Mouse (Mus musculus): ENCODE measurements around the gene Gm9970. TPM values are rescaled to one million over a fixed set of nuclear protein-coding genes. Genes with fewer than 3 reads are reported as not detected.

Gm9970 gene
- polyA plus RNA-seq, 1 experiment from 2014 or later, result 0.37 TPM

DNA sequence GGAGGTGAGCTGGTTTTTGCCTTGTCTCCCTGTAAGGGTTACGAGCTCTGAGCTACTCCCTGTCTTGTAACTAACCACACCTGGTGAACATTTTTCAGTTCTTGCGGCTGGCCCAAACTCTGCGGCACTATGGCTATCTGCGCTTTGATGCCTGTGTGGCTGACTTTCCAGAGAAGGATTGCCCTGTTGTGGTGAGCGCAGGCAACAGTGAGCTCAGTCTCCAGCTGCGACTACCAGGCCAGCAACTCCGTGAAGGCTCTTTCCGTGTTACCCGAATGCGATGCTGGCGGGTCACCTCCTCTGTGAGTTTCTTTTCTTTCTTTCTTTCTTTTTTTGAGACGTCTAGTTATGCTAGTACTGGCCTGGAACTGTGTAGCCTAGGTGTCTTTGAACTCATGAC is 44.0 kb downstream of the Gm9970 start:
- H3K36me3 ChIP-seq (ENCODE audit: insufficient read depth), result peaks cover 69% of the 10 kb centered on the region
- DNase-seq, result no peak
- peaks cover 5% of the 10 kb centered on the region; the same call in 1 of the 2 replicates for H3K4me1 ChIP-seq (ENCODE audit: insufficient read depth)
- no peak overlapping the region for H3K4me3 ChIP-seq (ENCODE audit: low read depth, low read length)
- no peak for ATAC-seq (ENCODE audit: insufficient read depth)
- H3K4me2 ChIP-seq, result no peak overlapping the region
- no peak overlapping the region for H3K9ac ChIP-seq
- no peaks in the 10 kb centered on the region for H3K27me3 ChIP-seq (ENCODE audit: insufficient read depth, low read length)
- H3K27ac ChIP-seq (ENCODE audit: low read depth), result no peak overlapping the region
- WGBS, result 90% methylated on average over 12 of the region's 12 CpGs
- no peak for TF ChIP-seq CTCF (IDR thresholded peaks at IDR 0.05; ENCODE audit: low read depth)
- H3K9me3 ChIP-seq (ENCODE audit: low read depth, low read length), result peaks cover 6% of the 10 kb centered on the region; the same call in 1 of the 2 replicates

- H3K9ac ChIP-seq, result no peak overlapping the region
- H3K4me2 ChIP-seq, result no peak overlapping the region
- peaks cover 8% of the 10 kb centered on the region; the same call in 1 of the 2 replicates for H3K4me1 ChIP-seq (ENCODE audit: insufficient read depth)
- TF ChIP-seq CTCF (IDR thresholded peaks at IDR 0.05; ENCODE audit: low read depth), result no peak
- DNase-seq, result no peak
- H3K27me3 ChIP-seq (ENCODE audit: insufficient read depth, low read length), result no peaks in the 10 kb centered on the region
- peaks cover 69% of the 10 kb centered on the region for H3K36me3 ChIP-seq (ENCODE audit: insufficient read depth)
- ATAC-seq (ENCODE audit: insufficient read depth), result no peak
- H3K4me3 ChIP-seq (ENCODE audit: low read depth, low read length), result no peak overlapping the region
- no peak overlapping the region for H3K27ac ChIP-seq (ENCODE audit: low read depth)
- 90% methylated on average over 10 of the region's 10 CpGs for WGBS
- H3K9me3 ChIP-seq (ENCODE audit: low read depth, low read length), result peaks cover 6% of the 10 kb centered on the region; the same call in 1 of the 2 replicates
Observed at GRCm38 (mm10) chr5:31196207-31196606, 44.8 kb downstream of the Gm9970 start.

DNA sequence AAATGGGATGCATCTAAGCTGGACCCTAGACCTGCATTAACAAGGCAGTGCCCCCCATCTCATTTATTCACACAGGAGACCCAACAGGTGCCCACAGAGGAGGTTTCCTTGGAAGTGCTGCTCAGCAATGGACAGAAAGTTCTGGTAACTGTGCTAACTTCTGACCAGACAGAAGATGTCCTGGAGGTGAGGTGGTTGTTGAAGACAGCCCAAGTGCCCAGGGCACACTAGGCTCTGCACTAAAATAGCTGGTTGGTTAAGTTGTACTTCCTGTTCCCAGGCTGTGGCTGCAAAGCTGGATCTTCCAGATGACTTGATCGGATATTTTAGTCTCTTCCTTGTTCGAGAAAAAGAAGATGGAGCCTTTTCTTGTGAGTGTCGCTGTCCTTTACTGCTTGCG is 45.4 kb downstream of the Gm9970 start:
- Histone ChIP-seq H3K9ac (no peak overlapping the region), H3K27me3 (ENCODE audit: insufficient read depth, low read length) (no peaks in the 10 kb centered on the region), H3K27ac (ENCODE audit: low read depth) (no peak overlapping the region), H3K4me2 (no peak overlapping the region), H3K9me3 (ENCODE audit: low read depth, low read length) (peaks cover 6% of the 10 kb centered on the region; the same call in 1 of the 2 replicates), H3K4me3 (ENCODE audit: low read depth, low read length) (no peak overlapping the region), H3K36me3 (ENCODE audit: insufficient read depth) (peaks cover 69% of the 10 kb centered on the region), H3K4me1 (ENCODE audit: insufficient read depth) (peaks cover 8% of the 10 kb centered on the region; the same call in 1 of the 2 replicates)
- DNase-seq (no peak), ATAC-seq (ENCODE audit: insufficient read depth) (no peak)
- TF ChIP-seq CTCF (IDR thresholded peaks at IDR 0.05; ENCODE audit: low read depth), result no peak
- 89% methylated on average over 4 of the region's 4 CpGs for WGBS

- no peak for DNase-seq
- H3K27me3 ChIP-seq (ENCODE audit: insufficient read depth, low read length), result no peaks in the 10 kb centered on the region
- WGBS, result 87% methylated on average over 16 of the region's 16 CpGs
- no peaks in the 10 kb centered on the region for H3K9me3 ChIP-seq (ENCODE audit: low read depth, low read length)
- H3K4me2 ChIP-seq, result peak overlapping the region; percentile 80
- H3K9ac ChIP-seq, result peak overlapping the region; percentile 88; the same call in 1 of the 2 replicates
- no peak overlapping the region for H3K27ac ChIP-seq (ENCODE audit: low read depth)
- no peak for ATAC-seq (ENCODE audit: insufficient read depth)
- TF ChIP-seq CTCF (IDR thresholded peaks at IDR 0.05; ENCODE audit: low read depth), result no peak
- H3K4me1 ChIP-seq (ENCODE audit: insufficient read depth), result peaks cover 8% of the 10 kb centered on the region; the same call in 1 of the 2 replicates
- peak overlapping the region; percentile 84 for H3K4me3 ChIP-seq (ENCODE audit: low read depth, low read length)
- peaks cover 69% of the 10 kb centered on the region for H3K36me3 ChIP-seq (ENCODE audit: insufficient read depth)
Observed at GRCm38 (mm10) chr5:31194486-31195485, 46.2 kb downstream of the Gm9970 start.

DNA sequence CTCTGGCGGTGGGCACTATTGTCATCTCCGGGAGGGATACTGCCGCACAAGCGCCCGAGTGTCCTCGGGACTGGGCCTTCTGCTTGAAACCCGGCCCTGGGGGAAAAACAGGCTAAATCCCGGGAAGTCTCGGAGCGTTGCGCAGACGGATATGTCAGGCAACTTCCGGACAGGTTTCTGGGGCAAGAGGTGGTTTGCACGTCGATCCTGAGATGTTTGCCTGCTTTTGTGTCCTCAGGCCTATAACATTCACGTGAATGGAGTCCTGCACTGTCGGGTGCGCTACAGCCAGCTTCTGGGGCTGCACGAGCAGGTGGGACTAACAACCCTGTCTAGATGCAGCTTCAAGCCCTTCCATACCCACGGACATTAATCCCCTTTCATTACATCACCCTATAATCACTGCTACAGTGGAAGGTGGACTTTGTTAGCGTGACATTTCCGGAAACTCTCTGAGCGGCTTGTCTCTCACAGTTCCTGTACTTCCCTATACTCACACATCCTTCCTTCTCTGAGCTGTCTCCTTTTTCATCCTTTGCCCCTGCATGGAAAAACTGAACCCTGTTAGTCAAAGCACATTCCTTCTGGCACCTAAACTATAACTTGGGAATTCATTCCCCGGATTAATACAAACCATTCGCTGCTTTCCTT is 47.3 kb downstream of the Gm9970 start:
- DNase-seq (peak; percentile 38), ATAC-seq (ENCODE audit: insufficient read depth) (no peak)
- H3K9me3 ChIP-seq (ENCODE audit: low read depth, low read length), result no peaks in the 10 kb centered on the region
- no peak for TF ChIP-seq CTCF (IDR thresholded peaks at IDR 0.05; ENCODE audit: low read depth)
- H3K4me3 ChIP-seq (ENCODE audit: low read depth, low read length), result peak overlapping the region; percentile 84
- peak overlapping the region; percentile 88 for H3K9ac ChIP-seq
- no peaks in the 10 kb centered on the region for H3K27me3 ChIP-seq (ENCODE audit: insufficient read depth, low read length)
- H3K36me3 ChIP-seq (ENCODE audit: insufficient read depth), result peaks cover 66% of the 10 kb centered on the region
- WGBS, result 9% methylated on average over 25 of the region's 25 CpGs
- peaks cover 8% of the 10 kb centered on the region; the same call in 1 of the 2 replicates for H3K4me1 ChIP-seq (ENCODE audit: insufficient read depth)
- peak overlapping the region; percentile 87 for H3K27ac ChIP-seq (ENCODE audit: low read depth)
- peak overlapping the region; percentile 80 for H3K4me2 ChIP-seq

DNA sequence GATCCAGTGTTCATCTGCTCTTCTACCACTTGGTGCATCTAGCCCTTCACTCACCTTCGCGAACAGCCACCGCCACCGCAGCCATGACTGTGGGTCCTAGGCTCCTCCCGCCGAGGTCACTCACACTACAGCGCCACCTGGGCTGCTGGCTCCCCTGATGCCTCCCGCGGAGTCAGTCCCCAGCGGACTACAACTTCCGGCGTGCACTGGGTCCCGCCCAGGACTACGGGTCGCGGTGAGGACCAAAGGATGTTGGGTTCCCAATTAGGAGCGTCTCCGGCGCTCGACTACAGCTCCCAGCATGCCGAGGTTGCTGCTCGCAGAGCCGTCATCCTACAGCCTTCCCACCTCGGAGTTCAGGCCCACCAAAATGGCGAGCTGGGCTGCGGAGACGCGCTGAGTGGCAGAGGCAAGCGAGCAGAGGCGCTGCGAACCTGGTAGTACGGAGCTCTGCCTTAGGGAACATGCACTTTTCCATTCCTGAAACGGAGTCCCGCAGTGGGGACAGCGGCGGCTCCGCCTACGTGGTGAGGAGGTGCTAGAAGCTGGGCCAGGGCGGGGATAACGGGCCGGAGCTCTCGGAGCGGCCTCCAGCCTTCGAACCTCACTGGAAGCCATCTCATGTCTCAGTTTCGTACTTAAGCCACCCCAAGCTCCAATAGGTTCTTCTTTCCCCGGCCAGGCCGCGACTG is 47.9 kb downstream of the Gm9970 start, which contains the start of the genes Snx17 and Eif2b4:
Gene Snx17, plus strand, starts transcription at position 289 of the 692 bp plus-strand sequence.
Gene Eif2b4, minus strand, starts transcription at position 492 of the 692 bp plus-strand sequence.
- peaks cover 8% of the 10 kb centered on the region; the same call in 1 of the 2 replicates for H3K4me1 ChIP-seq (ENCODE audit: insufficient read depth)
- peak; percentile 98 for ATAC-seq (ENCODE audit: insufficient read depth)
- DNase-seq, result peak; percentile 99
- H3K4me3 ChIP-seq (ENCODE audit: low read depth, low read length), result peak within 1 kb of the TSS; percentile 84
- H3K27me3 ChIP-seq (ENCODE audit: insufficient read depth, low read length), result no peaks in the 10 kb centered on the region
- under 1% methylated on average over 48 of the region's 48 CpGs for WGBS
- TF ChIP-seq CTCF (IDR thresholded peaks at IDR 0.05; ENCODE audit: low read depth), result peak; percentile 74
- H3K27ac ChIP-seq (ENCODE audit: low read depth), result peak within 1 kb of the TSS; percentile 87
- H3K9me3 ChIP-seq (ENCODE audit: low read depth, low read length), result no peaks in the 10 kb centered on the region
- peaks cover 66% of the 10 kb centered on the region for H3K36me3 ChIP-seq (ENCODE audit: insufficient read depth)
- peak within 1 kb of the TSS; percentile 80 for H3K4me2 ChIP-seq
- H3K9ac ChIP-seq, result peak within 1 kb of the TSS; percentile 88
